Mouse (Mus musculus): Measurements from ENCODE around the gene Acbd4.

DNA sequence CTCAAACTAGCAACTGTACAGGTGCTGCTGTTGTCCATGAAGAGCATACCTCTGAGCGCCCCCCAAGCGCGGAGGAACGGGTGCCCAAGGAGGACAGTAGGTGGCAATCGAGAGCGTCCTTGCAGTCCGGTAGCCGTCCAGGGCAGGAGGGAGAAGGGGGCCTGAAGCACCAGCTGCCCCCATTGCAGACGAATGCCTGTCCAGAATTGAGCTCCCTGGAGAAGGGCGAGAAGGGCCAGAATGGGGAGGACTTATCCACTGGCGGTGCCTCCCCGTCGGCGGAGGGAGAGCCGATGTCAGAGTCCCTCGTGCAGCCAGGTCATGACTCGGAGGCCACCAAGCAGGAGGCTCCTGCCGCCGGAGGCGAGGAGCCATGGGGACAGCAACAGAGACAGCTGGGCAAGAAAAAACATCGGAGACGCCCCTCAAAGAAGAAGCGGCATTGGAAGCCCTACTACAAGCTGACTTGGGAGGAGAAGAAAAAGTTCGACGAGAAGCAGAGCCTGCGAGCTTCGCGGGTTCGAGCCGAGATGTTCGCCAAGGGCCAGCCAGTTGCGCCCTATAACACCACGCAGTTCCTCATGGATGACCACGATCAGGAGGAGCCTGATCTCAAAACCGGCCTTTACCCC is 15.6 kb downstream of the Acbd4 start:
- peak; percentile 11 for TF ChIP-seq POLR2A (IDR thresholded peaks at IDR 0.05; ENCODE audit: insufficient read depth, low read length)
- TF ChIP-seq CTCF (IDR thresholded peaks at IDR 0.05; ENCODE audit: low read depth, low read length), result peak; percentile 48

Measured in ES-Bruce4 (cell line).